Mouse (Mus musculus) heart, embryonic 15.5 days (tissue): ENCODE results near the gene Pde4d. TPM values are rescaled to one million over a fixed set of nuclear protein-coding genes. Genes with fewer than 3 reads are reported as not detected.

Source experiments
- ATAC-seq: fragments of 200-750 bp; cut with Nextera tagmentation; replicated peaks from 2 replicates; pipeline ENCODE4 v1.8.0; 2017; ENCODE audit warnings: low read depth, moderate TSS enrichment; ENCODE audit not compliant: insufficient number of reproducible peaks, insufficient read depth, low FRiP score
- H3K27ac ChIP-seq: fragments of 300-500 bp; sonication (generic); 2 replicates; pipeline ENCODE4 v1.5.1; 2015; ENCODE audit warnings: mild to moderate bottlenecking, inconsistent platforms
- H3K27me3 ChIP-seq: fragments of 300-500 bp; sonication (generic); 2 replicates; pipeline ENCODE4 v1.6.1; 2015; ENCODE audit warnings: inconsistent platforms
- H3K36me3 ChIP-seq: fragments of 300-500 bp; sonication (generic); 2 replicates; pipeline ENCODE4 v1.6.1; 2015; ENCODE audit warnings: mild to moderate bottlenecking, inconsistent platforms
- H3K4me1 ChIP-seq: fragments of 300-500 bp; sonication (generic); replicated peaks from 2 replicates; pipeline ENCODE4 v1.6.1; 2015; ENCODE audit warnings: inconsistent platforms
- H3K4me2 ChIP-seq: fragments of 300-500 bp; sonication (generic); 2 replicates; pipeline ENCODE4 v1.6.1; 2015; ENCODE audit warnings: inconsistent platforms, mild to moderate bottlenecking, moderate library complexity
- H3K4me3 ChIP-seq: fragments of 300-500 bp; sonication (generic); 2 replicates; pipeline ENCODE4 v1.5.1; 2015; ENCODE audit warnings: mild to moderate bottlenecking, inconsistent platforms
- H3K9ac ChIP-seq: fragments of 300-500 bp; sonication (generic); 2 replicates; pipeline ENCODE4 v1.6.1; 2015; ENCODE audit warnings: mild to moderate bottlenecking, inconsistent platforms
- H3K9me3 ChIP-seq: fragments of 300-500 bp; sonication (generic); replicated peaks from 2 replicates; pipeline ENCODE4 v1.6.1; 2016; ENCODE audit warnings: inconsistent platforms
- WGBS: fragments of 180-500 bp; shearing (Covaris S2); methylation state at CpG from one replicate; pipeline ENCODE4 v1.1.7; 2015; ENCODE audit warnings: mixed read lengths; 5-methylcytosine and 5-hydroxymethylcytosine counted together
- polyA plus RNA-seq: library from polyadenylated mRNA; unstranded; fragments of >200 nt; fragmentation: Nextera tagmentation; extraction: Ambion mirVana; gene quantifications from 2 replicates; pipeline ENCODE4 v1.2.1, GENCODE M21; 2015

Pde4d gene
- polyA plus RNA-seq, 1 experiment from 2014 or later = 25.7 TPM

DNA sequence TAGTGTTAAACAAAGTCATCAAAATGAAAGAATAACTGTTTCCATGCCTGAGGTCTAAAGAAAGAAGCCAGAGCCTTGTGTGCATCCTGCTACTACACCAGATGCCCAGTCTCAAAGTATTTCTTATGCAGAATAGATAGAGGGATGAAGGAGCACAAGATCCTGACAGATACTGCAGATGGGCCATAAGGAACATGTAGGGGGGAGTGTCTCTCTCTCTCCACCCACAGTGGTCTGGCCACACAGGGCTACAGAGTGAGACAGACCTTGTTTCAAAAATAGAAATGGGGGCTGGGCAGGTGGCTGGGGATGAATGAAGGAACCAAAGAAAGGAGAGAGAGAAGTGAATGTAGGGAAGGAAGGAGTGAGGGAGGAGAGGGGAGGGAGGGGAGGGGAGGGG lies 1188.5 kb downstream of the Pde4d start:
- no peak overlapping the region for H3K4me2 ChIP-seq
- H3K36me3 ChIP-seq = no peaks in the 10 kb centered on the region
- no peak for ATAC-seq
- no peak overlapping the region for H3K9ac ChIP-seq
- no peaks in the 10 kb centered on the region for H3K27me3 ChIP-seq
- H3K9me3 ChIP-seq = no peaks in the 10 kb centered on the region
- H3K4me1 ChIP-seq = peaks cover 24% of the 10 kb centered on the region
- H3K4me3 ChIP-seq = no peak overlapping the region
- H3K27ac ChIP-seq = no peak overlapping the region

- no peaks in the 10 kb centered on the region for H3K27me3 ChIP-seq
- H3K4me2 ChIP-seq = no peak overlapping the region
- H3K9me3 ChIP-seq = no peaks in the 10 kb centered on the region
- no peak overlapping the region for H3K9ac ChIP-seq
- no peak overlapping the region for H3K4me3 ChIP-seq
- H3K4me1 ChIP-seq = peaks cover 24% of the 10 kb centered on the region
- WGBS = 74% methylated on average over 6 of the region's 6 CpGs
- ATAC-seq = no peak
- H3K36me3 ChIP-seq = no peaks in the 10 kb centered on the region
- no peak overlapping the region for H3K27ac ChIP-seq
Observed at GRCm38 (mm10) chr13:109639286-109639685, 1189.5 kb downstream of the Pde4d start.

DNA sequence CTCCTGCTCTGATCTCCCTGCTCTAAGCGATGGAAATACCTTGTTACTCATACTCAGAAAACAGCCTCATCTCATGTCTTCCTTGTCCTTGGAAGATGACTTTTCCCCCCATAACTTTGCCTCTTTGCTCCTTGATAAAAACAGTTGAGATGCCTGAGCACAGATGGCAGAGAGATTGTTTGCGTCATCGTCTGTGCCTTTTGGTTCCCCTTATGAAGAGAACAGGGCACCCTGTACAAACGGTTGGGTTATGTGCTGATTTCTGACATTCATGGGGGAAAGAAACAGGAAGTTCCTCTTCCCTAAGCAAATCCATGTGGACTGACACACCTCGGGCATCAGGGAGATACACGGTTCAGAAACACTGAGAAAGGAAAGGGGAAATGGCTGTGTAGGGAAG lies 1191.8 kb downstream of the Pde4d start:
- ATAC-seq = no peak
- H3K9me3 ChIP-seq = no peaks in the 10 kb centered on the region
- peaks cover 25% of the 10 kb centered on the region for H3K4me1 ChIP-seq
- WGBS = 49% methylated on average over 6 of the region's 6 CpGs
- H3K9ac ChIP-seq = no peak overlapping the region
- H3K36me3 ChIP-seq = no peaks in the 10 kb centered on the region
- no peak overlapping the region for H3K4me3 ChIP-seq
- no peak overlapping the region for H3K4me2 ChIP-seq
- no peaks in the 10 kb centered on the region for H3K27me3 ChIP-seq
- H3K27ac ChIP-seq = no peak overlapping the region

GRCm38 (mm10) chr13:109643419-109643818 lies 1193.7 kb downstream of the Pde4d start:
- 62% methylated on average over 3 of the region's 3 CpGs for WGBS
- no peaks in the 10 kb centered on the region for H3K36me3 ChIP-seq
- H3K4me2 ChIP-seq = no peak overlapping the region
- H3K9me3 ChIP-seq = no peaks in the 10 kb centered on the region
- no peak overlapping the region for H3K27ac ChIP-seq
- H3K9ac ChIP-seq = no peak overlapping the region
- ATAC-seq = no peak
- H3K27me3 ChIP-seq = no peaks in the 10 kb centered on the region
- no peak overlapping the region for H3K4me3 ChIP-seq
- peaks cover 30% of the 10 kb centered on the region for H3K4me1 ChIP-seq

DNA sequence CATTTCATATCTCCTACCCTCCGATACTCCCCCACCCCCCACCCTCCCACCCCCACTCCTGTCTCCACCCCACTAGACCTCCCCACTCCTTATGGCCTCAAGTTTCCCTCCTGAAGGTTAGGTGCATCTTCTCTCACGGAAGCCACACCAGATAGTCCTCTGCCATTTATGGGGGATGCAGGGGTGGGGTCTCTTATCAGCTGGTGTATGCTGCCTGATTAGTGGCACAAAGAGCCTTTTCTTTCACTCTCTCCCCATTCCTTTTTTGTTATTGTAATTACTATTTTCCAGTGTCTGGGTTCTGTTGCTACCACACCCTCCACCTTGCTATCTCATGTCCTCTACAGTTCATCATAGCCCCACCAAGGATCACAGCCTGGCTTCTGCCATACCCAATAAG lies 1194.3 kb downstream of the Pde4d start:
- no peaks in the 10 kb centered on the region for H3K36me3 ChIP-seq
- H3K27me3 ChIP-seq = no peaks in the 10 kb centered on the region
- no peaks in the 10 kb centered on the region for H3K9me3 ChIP-seq
- WGBS = 59% methylated on average over 2 of the region's 2 CpGs
- no peak overlapping the region for H3K4me2 ChIP-seq
- H3K4me3 ChIP-seq = no peak overlapping the region
- H3K9ac ChIP-seq = no peak overlapping the region
- peaks cover 25% of the 10 kb centered on the region for H3K4me1 ChIP-seq
- H3K27ac ChIP-seq = no peak overlapping the region
- no peak for ATAC-seq

GRCm38 (mm10) chr13:109645284-109645909 lies 1195.6 kb downstream of the Pde4d start:
- Histone ChIP-seq H3K27me3 (no peaks in the 10 kb centered on the region), H3K4me2 (peak overlapping the region; percentile 32), H3K9ac (no peak overlapping the region), H3K27ac (peak overlapping the region; percentile 52), H3K4me1 (peaks cover 23% of the 10 kb centered on the region), H3K4me3 (peak overlapping the region; percentile 5; the same call in 1 of the 2 replicates), H3K9me3 (no peaks in the 10 kb centered on the region), H3K36me3 (no peaks in the 10 kb centered on the region)
- ATAC-seq = no peak
- 40% methylated on average over 10 of the region's 10 CpGs for WGBS

DNA sequence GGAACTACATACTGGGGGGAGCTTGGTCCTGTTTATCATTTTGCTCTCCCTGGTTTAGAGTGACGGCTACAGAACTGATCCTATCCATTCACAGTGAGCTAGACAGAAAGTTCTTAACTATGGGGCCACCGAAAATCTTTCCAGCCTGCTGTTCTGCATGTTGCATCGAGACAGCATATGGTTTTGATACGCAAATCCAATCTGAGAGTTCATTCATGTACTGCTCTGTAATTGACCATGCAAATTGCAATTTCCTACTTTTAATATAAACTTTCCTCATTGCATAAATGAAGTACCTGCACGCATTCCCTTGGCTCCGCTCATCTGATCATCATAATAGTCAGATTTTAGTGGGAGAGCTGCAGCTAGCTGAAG lies 1196.1 kb downstream of the Pde4d start:
- Histone ChIP-seq H3K4me3 (peak overlapping the region; percentile 5; the same call in 1 of the 2 replicates), H3K27ac (no peak overlapping the region), H3K9ac (no peak overlapping the region), H3K9me3 (no peaks in the 10 kb centered on the region), H3K36me3 (no peaks in the 10 kb centered on the region), H3K4me2 (peak overlapping the region; percentile 32; the same call in 1 of the 2 replicates), H3K4me1 (peaks cover 23% of the 10 kb centered on the region), H3K27me3 (no peaks in the 10 kb centered on the region)
- WGBS = 73% methylated on average over 6 of the region's 6 CpGs
- no peak for ATAC-seq

- Histone ChIP-seq H3K9me3 (no peaks in the 10 kb centered on the region), H3K9ac (no peak overlapping the region), H3K27ac (peak overlapping the region; percentile 33; the same call in 1 of the 2 replicates), H3K27me3 (no peaks in the 10 kb centered on the region), H3K4me1 (peaks cover 20% of the 10 kb centered on the region), H3K4me2 (no peak overlapping the region), H3K36me3 (no peaks in the 10 kb centered on the region), H3K4me3 (no peak overlapping the region)
- ATAC-seq = no peak
- WGBS = 53% methylated on average over 11 of the region's 11 CpGs
Observed at GRCm38 (mm10) chr13:109646597-109647232, 1197.0 kb downstream of the Pde4d start.

DNA sequence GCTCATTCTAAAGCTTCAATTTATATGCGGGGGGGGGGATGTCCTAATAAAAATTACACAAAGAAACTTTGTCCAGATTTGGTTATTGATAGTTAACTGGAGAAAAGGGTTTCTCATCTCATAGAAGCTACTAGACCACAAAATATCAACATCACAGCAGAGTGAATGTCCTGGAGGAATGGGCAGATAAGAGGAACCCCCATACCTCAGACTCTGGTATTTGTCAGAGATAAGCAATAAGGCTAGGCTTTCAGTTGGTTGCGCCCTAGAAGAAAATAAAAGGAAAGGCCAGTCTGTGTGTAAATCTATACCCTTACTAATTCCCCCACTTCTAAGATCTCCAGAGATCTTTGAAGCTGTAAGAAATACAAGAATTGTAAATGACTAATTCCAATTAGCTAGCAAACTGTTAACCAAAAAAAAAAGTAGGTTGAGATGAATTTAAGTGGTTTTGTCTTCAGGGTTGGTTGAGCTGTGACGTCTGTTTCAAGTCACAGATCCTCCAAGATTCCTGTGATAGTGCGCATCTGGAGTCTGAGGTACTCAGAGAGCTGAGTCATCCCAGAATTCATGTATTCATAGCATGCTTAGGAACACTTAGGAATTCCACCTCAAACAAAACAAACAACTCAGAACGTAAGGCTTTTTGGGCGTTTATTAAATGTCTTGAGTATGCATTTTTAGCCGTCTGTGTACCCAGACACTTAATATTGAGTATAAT lies 1197.9 kb downstream of the Pde4d start:
- Histone ChIP-seq H3K36me3 (no peaks in the 10 kb centered on the region), H3K9me3 (no peaks in the 10 kb centered on the region), H3K4me3 (no peak overlapping the region), H3K4me1 (peaks cover 30% of the 10 kb centered on the region), H3K4me2 (no peak overlapping the region), H3K27me3 (no peaks in the 10 kb centered on the region), H3K9ac (no peak overlapping the region), H3K27ac (no peak overlapping the region)
- WGBS = 56% methylated on average over 7 of the region's 7 CpGs
- ATAC-seq = no peak

DNA sequence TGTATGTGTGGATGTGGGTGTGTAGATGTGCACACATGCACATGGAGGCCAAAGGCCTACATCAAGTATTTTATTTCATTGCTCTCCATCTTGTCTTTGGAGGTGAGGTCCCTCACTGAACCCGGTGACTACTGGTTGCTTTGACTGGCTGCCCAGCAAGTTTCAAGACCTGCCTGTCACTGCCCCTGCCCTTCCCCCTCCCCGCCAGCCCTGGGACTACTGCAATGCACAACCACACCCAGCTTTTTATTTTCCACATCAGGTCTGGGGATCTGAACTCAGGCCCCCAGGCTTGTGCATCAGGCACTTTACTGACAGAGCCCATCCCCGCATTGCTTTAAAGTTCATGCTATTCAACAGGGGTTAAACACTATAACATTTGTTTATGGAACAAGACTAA lies 1198.6 kb downstream of the Pde4d start:
- H3K9ac ChIP-seq = no peak overlapping the region
- WGBS = 81% methylated on average over 3 of the region's 3 CpGs
- peaks cover 34% of the 10 kb centered on the region for H3K4me1 ChIP-seq
- H3K36me3 ChIP-seq = no peaks in the 10 kb centered on the region
- no peak overlapping the region for H3K4me2 ChIP-seq
- no peak overlapping the region for H3K4me3 ChIP-seq
- ATAC-seq = no peak
- H3K9me3 ChIP-seq = no peaks in the 10 kb centered on the region
- no peaks in the 10 kb centered on the region for H3K27me3 ChIP-seq
- H3K27ac ChIP-seq = no peak overlapping the region

GRCm38 (mm10) chr13:109651790-109652605 lies 1202.2 kb downstream of the Pde4d start:
- Histone ChIP-seq H3K4me1 (peaks cover 21% of the 10 kb centered on the region), H3K27me3 (no peaks in the 10 kb centered on the region), H3K9ac (no peak overlapping the region), H3K4me3 (no peak overlapping the region), H3K9me3 (no peaks in the 10 kb centered on the region), H3K36me3 (no peaks in the 10 kb centered on the region), H3K4me2 (no peak overlapping the region), H3K27ac (no peak overlapping the region)
- ATAC-seq = peak; percentile 53; the same call in 1 of the 2 replicates
- 51% methylated on average over 10 of the region's 10 CpGs for WGBS
